Mouse (Mus musculus) liver, embryonic 16.5 days (tissue): ENCODE data around the gene Gm10577. TPM values are rescaled to one million over a fixed set of nuclear protein-coding genes. Genes with fewer than 3 reads are reported as not detected.
A peak's percentile ranks its signal among the peaks of the same experiment; 100 is the strongest.

Experiments
- ATAC-seq: fragments of 200-750 bp; cut with Nextera tagmentation; 2 replicates; pipeline ENCODE4 v1.8.0; 2017; ENCODE audit warnings: low read depth, mild to moderate bottlenecking, moderate number of reproducible peaks, moderate library complexity
- H3K27ac ChIP-seq: fragments of 300-500 bp; sonication (generic); 2 replicates; pipeline ENCODE4 v1.5.1; 2014; ENCODE audit warnings: mild to moderate bottlenecking, low read length
- H3K27me3 ChIP-seq: fragments of 300-500 bp; sonication (generic); 2 replicates; pipeline ENCODE4 v1.6.1; 2014; ENCODE audit warnings: low read depth, low read length, mixed read lengths; ENCODE audit not compliant: control insufficient read depth, insufficient read depth
- H3K36me3 ChIP-seq: fragments of 300-500 bp; sonication (generic); 2 replicates; pipeline ENCODE4 v1.6.1; 2014; ENCODE audit warnings: mild to moderate bottlenecking; ENCODE audit not compliant: control insufficient read depth, insufficient read depth
- H3K4me1 ChIP-seq: fragments of 300-500 bp; sonication (generic); 2 replicates; pipeline ENCODE4 v1.6.1; 2014; ENCODE audit warnings: low read depth, low read length, mixed read lengths; ENCODE audit not compliant: control insufficient read depth
- H3K4me2 ChIP-seq: fragments of 300-500 bp; sonication (generic); 2 replicates; pipeline ENCODE4 v1.6.1; 2014; ENCODE audit warnings: low read depth, low read length, mixed read lengths
- H3K4me3 ChIP-seq: fragments of 300-500 bp; sonication (generic); 2 replicates; pipeline ENCODE4 v1.5.1; 2014; ENCODE audit warnings: low read depth, mild to moderate bottlenecking, low read length
- H3K9ac ChIP-seq: fragments of 300-500 bp; sonication (generic); 2 replicates; pipeline ENCODE4 v1.6.1; 2014; ENCODE audit warnings: low read depth, low read length
- H3K9me3 ChIP-seq: fragments of 300-500 bp; sonication (generic); replicated peaks from 2 replicates; pipeline ENCODE4 v1.6.1; 2016; ENCODE audit warnings: low read length; ENCODE audit not compliant: control insufficient read depth
- WGBS: fragments of 180-500 bp; shearing (Covaris S2); extraction: QIAGEN DNeasy Blood & Tissue Kit; methylation state at CpG from one replicate; pipeline ENCODE4 v1.1.7; 2014; ENCODE audit not compliant: insufficient replicate concordance; 5-methylcytosine and 5-hydroxymethylcytosine counted together
- polyA plus RNA-seq: library from polyadenylated mRNA; unstranded; fragments of >200 nt; fragmentation: Nextera tagmentation; extraction: Ambion mirVana; gene quantifications from 2 replicates; pipeline ENCODE4 v1.2.1, GENCODE M21; 2015

Gene Gm10577
- polyA plus RNA-seq, 1 experiment from 2014 or later: not detected

DNA sequence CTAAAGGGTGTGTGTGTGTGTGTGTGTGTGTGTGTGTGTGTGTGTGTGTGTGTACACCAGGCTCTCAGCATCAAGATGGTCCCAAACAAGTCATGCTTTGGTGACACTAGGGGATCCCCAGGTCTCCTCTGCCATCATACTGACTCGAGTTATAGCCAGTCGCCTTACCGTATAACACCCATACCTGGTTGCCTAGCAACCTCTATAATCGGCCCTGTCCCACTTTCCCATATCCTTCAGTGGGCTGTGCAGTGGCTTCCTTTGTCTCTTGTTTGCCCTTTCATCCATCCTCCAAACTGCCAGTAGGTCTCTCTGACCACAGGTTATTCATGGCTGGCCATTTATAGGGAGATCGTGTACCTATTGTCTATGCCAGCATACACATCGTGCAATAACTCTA lies 19.4 kb downstream of the Gm10577 start:
- Histone ChIP-seq H3K36me3 (peaks cover 4% of the 10 kb centered on the region; the same call in 1 of the 2 replicates), H3K4me2 (no peak overlapping the region), H3K4me3 (no peak overlapping the region), H3K9ac (no peak overlapping the region), H3K27ac (no peak overlapping the region), H3K27me3 (no peaks in the 10 kb centered on the region), H3K9me3 (no peaks in the 10 kb centered on the region), H3K4me1 (peaks cover 9% of the 10 kb centered on the region)
- 83% methylated on average over 6 of the region's 6 CpGs for WGBS
- ATAC-seq: no peak

DNA sequence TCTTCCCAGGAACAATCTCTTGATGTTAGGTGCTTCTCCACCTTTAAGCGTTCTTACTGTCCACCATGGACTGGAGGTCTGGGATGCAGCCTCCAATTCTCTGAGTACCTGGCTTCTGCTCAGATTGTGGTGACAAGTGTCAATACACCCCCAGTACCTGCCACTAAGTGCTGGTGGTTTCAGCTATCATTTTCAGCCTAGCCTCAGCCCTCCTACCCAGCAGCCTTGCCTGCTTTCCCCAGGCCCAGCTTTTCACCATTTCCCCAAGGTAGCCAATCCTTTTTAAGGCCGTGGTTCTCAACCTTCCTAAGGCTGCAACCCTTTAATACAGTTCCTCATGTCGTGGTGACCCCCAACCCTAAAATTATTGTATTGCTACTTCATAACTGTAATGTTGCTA lies 19.9 kb downstream of the Gm10577 start:
- Histone ChIP-seq H3K9me3 (no peaks in the 10 kb centered on the region), H3K27me3 (no peaks in the 10 kb centered on the region), H3K36me3 (peaks cover 4% of the 10 kb centered on the region; the same call in 1 of the 2 replicates), H3K4me3 (no peak overlapping the region), H3K4me2 (no peak overlapping the region), H3K27ac (no peak overlapping the region), H3K9ac (no peak overlapping the region), H3K4me1 (peaks cover 11% of the 10 kb centered on the region)
- WGBS: 70% methylated on average over 3 of the region's 3 CpGs
- ATAC-seq: no peak

DNA sequence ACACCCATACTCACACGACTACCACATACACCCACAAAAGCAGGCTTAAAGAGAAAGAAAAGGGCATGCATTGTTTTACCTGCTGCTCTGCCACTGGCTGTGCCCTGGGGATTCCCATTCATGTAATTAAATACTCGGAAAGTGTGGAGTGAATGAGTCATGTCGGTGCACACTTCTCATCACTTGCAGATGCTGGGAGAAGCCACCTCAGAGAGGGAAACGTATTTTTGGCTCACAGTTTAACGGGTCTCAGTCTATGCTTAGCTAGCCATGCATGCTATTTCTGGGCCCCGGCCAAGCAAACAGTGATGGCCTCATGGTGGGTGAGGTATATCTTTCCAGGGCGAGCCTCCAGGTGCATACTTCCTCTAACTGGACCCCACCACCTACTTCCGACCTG lies 21.6 kb downstream of the Gm10577 start:
- ATAC-seq: no peak
- 73% methylated on average over 8 of the region's 8 CpGs for WGBS

DNA sequence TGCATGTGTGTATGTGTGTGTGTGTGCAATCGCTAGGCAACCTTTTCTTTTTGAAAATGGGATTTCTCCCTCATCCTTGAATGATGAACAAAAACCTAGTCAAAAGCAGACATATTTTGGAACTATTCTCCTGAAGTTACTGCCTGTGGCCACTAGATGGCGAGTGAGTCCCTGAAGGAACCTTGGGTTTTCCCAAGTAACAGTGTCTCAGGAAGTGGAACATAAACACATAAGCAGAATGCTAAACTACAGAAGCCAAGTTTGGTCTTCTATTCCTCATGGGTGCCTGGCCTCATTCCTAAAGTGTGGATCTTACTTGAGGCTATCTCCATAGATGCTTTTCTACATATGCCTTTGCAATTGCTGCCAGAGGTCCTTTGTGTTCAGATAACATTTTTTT lies 22.4 kb downstream of the Gm10577 start:
- H3K4me3 ChIP-seq: no peak overlapping the region
- no peak overlapping the region; the same call in 1 of the 2 replicates for H3K9ac ChIP-seq
- WGBS: 15% methylated on average over 2 of the region's 2 CpGs
- ATAC-seq: no peak
- no peaks in the 10 kb centered on the region for H3K27me3 ChIP-seq
- H3K36me3 ChIP-seq: peaks cover 3% of the 10 kb centered on the region; the same call in 1 of the 2 replicates
- no peaks in the 10 kb centered on the region for H3K9me3 ChIP-seq
- H3K27ac ChIP-seq: no peak overlapping the region
- H3K4me1 ChIP-seq: peaks cover 20% of the 10 kb centered on the region
- no peak overlapping the region for H3K4me2 ChIP-seq

More for the DNA sequence above, 21.6 kb downstream of the Gm10577 start:
- Histone ChIP-seq H3K4me1 (peaks cover 12% of the 10 kb centered on the region), H3K4me2 (no peak overlapping the region), H3K9me3 (no peaks in the 10 kb centered on the region), H3K4me3 (no peak overlapping the region), H3K27ac (no peak overlapping the region), H3K9ac (no peak overlapping the region), H3K27me3 (no peaks in the 10 kb centered on the region), H3K36me3 (peaks cover 4% of the 10 kb centered on the region; the same call in 1 of the 2 replicates)

DNA sequence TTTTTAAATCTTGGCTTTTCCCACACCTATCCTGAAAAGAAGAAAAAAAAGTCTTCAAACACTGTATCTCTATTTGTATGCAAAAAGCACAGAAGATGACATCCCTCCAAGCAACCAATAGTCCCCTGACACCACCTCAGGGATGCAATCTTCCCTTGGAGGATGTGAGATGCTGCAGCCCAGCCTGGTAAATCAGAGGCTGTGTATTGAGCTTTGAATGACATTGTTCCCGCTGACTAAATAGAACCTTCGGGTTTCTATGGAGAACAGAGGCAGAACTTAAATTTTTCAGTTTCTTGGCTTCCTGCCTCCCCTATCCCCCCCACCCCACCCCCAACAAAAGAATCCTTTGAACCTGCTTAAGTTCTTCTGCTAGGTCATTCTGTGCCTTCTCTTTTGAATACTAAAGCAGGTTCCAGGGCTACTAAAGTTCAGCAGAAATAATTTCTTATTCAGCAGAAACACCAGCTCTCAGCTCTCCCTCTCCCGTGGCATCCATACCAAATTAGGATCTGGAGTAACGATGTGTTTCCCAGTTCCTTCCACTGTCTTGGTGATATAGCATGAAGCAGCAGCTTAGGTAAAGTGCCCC lies 24.3 kb downstream of the Gm10577 start:
- H3K4me2 ChIP-seq: peak overlapping the region; percentile 65
- peak overlapping the region; percentile 63 for H3K4me3 ChIP-seq
- no peak for ATAC-seq
- H3K4me1 ChIP-seq: peaks cover 33% of the 10 kb centered on the region
- no peaks in the 10 kb centered on the region for H3K27me3 ChIP-seq
- H3K9me3 ChIP-seq: no peaks in the 10 kb centered on the region
- H3K36me3 ChIP-seq: no peaks in the 10 kb centered on the region
- 85% methylated on average over 4 of the region's 4 CpGs for whole genome bisulfite sequencing
- H3K27ac ChIP-seq: no peak overlapping the region
- no peak overlapping the region for H3K9ac ChIP-seq

DNA sequence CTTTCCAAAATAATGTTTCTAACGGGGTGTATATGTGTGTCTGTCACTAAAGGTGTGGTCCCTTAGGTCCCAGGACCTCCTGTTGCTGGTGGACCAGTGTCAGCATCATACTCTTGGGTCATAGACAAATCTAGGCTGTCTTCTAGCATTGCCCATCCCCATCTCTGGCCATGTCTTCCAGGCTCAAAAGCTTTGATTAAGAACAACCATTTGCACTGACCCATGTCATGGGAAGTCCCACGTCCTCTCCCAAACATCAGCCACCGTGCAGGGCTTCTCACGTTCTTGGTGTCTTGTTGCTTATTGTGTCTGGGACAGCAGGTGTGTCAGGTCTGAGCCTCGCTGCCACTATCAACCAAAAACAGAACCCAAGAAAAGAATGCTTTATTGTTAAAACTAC lies 24.9 kb downstream of the Gm10577 start:
- no peaks in the 10 kb centered on the region for H3K9me3 ChIP-seq
- 82% methylated on average over 5 of the region's 5 CpGs for WGBS
- H3K36me3 ChIP-seq: no peaks in the 10 kb centered on the region
- H3K4me1 ChIP-seq: peaks cover 33% of the 10 kb centered on the region
- H3K27ac ChIP-seq: peak overlapping the region; percentile 93
- H3K4me3 ChIP-seq: peak overlapping the region; percentile 63
- H3K27me3 ChIP-seq: no peaks in the 10 kb centered on the region
- ATAC-seq: no peak
- H3K4me2 ChIP-seq: peak overlapping the region; percentile 65
- peak overlapping the region; percentile 67 for H3K9ac ChIP-seq

DNA sequence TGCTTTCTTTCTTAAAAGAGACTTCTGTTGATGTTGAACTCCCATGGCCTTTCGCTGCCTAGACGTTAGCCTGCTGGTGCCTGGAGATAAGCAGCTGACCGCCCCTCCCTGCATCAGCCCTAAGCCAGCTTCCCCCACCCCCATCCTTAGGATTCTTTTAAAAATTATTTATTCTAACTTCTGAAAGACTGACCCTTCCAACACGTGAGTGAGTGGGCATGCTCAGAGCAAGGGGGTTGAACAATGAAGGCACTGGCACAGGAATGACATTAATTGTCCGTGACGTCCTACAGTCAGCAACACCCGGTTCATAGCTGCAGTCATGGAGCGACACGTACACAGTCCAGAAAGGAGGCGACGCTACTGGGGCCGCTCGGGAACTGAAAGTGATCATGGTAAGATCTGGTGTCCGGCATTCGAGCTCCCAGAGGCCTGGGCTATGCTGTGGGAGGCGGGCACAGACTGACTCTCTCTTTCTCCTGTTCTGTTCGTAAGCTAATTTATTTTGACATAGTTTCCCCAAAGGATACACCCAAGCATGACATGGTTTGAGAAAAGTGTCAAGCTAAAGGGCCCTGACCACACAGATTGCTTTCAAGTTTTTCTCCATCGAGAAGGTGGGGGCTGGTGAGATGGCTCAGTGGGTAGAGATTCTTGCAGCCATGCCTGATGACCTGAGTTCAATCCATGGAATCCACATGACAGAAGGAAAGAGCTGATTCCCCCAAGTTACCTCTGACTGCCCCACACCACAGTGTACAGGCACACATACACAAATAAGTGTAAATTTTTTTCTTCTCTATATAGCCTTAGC lies 25.8 kb downstream of the Gm10577 start:
- Histone ChIP-seq H3K9ac (peak overlapping the region; percentile 67), H3K4me3 (peak overlapping the region; percentile 63), H3K4me2 (peak overlapping the region; percentile 65), H3K27ac (peak overlapping the region; percentile 93), H3K9me3 (no peaks in the 10 kb centered on the region), H3K27me3 (no peaks in the 10 kb centered on the region), H3K4me1 (peaks cover 33% of the 10 kb centered on the region), H3K36me3 (no peaks in the 10 kb centered on the region)
- WGBS: 21% methylated on average over 18 of the region's 18 CpGs
- peak; percentile 91 for ATAC-seq

DNA sequence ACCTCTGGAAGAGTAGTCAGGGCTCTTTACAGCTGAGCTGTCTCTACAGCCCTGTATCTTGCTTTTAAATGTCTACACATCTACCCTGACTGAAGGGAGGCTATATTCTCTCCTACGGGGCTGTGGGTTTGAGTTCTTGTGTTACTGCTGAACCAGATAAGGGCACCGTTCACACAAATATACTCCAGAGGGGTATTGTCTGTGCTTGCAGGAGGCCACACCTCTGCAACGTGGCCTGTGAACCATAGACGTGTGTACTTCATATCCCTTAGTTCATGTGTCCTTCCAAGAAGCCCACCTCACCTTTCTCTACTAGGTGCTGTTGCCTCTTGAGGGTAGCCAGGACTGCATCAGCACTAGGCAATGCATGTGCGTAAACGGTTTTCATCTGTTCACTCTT lies 28.4 kb downstream of the Gm10577 start:
- no peaks in the 10 kb centered on the region for H3K9me3 ChIP-seq
- no peaks in the 10 kb centered on the region for H3K36me3 ChIP-seq
- no peaks in the 10 kb centered on the region for H3K27me3 ChIP-seq
- no peak overlapping the region for H3K4me2 ChIP-seq
- H3K4me1 ChIP-seq: peaks cover 29% of the 10 kb centered on the region
- H3K27ac ChIP-seq: peak overlapping the region; percentile 72; the same call in 1 of the 2 replicates
- H3K9ac ChIP-seq: no peak overlapping the region
- ATAC-seq: no peak
- H3K4me3 ChIP-seq: no peak overlapping the region
- WGBS: 45% methylated on average over 6 of the region's 6 CpGs

DNA sequence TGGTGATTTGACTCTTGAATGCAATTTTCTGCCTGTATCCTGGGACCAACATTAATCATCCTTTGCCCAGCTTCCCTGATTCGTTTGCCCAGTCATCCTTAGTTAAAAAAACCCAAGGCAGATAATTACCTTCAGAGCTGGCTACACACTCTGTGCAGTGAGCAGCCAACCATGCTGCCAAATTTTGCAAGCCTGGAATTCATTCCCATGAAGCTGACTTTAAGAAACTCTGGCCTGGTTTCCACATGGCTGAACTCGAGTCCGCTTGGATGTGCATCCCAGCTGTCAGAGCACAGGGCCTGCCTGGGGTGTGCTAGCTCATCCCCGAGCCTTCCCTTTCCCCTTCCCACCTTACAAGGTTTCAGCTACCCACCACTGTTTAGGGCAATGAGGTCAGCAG lies 29.5 kb downstream of the Gm10577 start:
- no peak overlapping the region for H3K4me2 ChIP-seq
- H3K4me3 ChIP-seq: no peak overlapping the region
- H3K9me3 ChIP-seq: no peaks in the 10 kb centered on the region
- no peak for ATAC-seq
- no peak overlapping the region for H3K9ac ChIP-seq
- peaks cover 23% of the 10 kb centered on the region for H3K4me1 ChIP-seq
- H3K27me3 ChIP-seq: no peaks in the 10 kb centered on the region
- H3K36me3 ChIP-seq: no peaks in the 10 kb centered on the region
- WGBS: 81% methylated on average over 4 of the region's 4 CpGs
- H3K27ac ChIP-seq: no peak overlapping the region
